Mouse (Mus musculus): ENCODE measurements around the gene Dirc2. TPM values are rescaled to one million over a fixed set of nuclear protein-coding genes. Genes with fewer than 3 reads are reported as not detected.
A peak's percentile ranks its signal among the peaks of the same experiment; 100 is the strongest.

Gene Dirc2
- polyA plus RNA-seq, 1 experiment from 2014 or later, result 29.9 TPM

GRCm38 (mm10) chr16:35787163-35787562 lies 18.0 kb upstream of the Dirc2 start:
- Histone ChIP-seq H3K27ac (replicated peaks) (no peak overlapping the region), H3K36me3 (peaks cover 8% of the 10 kb centered on the region), H3K9me3 (replicated peaks) (no peaks in the 10 kb centered on the region), H3K4me2 (no peak overlapping the region), H3K4me1 (no peaks in the 10 kb centered on the region; the same call in 1 of the 2 replicates), H3K9ac (replicated peaks) (no peak overlapping the region), H3K4me3 (replicated peaks) (no peak overlapping the region), H3K27me3 (replicated peaks) (no peaks in the 10 kb centered on the region)
- WGBS, result 71% methylated on average over 6 of the region's 6 CpGs
- ATAC-seq (ENCODE audit: low FRiP score), result no peak; the same call in 1 of the 2 replicates

DNA sequence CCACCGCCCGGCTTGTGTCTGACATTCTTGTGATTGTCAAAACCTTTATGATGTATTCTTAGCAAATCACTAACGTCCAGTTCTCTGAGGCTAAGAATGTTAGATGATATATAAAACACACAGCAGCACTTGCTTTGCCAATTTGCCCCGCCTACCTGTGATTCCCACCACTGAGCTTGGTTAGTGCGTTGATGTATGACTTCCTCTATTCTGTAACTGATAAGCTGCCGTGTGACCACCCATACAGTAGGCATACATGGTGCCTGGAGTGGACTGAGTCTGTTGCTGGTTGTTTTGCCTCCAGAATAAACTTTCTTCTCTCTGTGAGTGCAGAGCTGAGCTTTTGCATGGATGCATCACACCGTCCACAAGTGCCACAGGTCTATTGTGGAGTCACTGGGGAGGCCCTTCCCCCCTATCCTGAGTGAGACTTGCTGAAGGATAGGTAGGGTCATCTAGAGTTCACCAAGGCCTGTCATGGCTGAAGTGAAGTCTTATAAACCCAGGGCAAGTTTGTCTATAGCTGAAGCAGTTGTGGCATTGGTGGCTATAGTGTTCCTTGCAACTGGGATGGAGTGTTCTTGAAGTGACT lies 15.1 kb upstream of the Dirc2 start:
- H3K27ac ChIP-seq (replicated peaks), result no peak overlapping the region
- no peaks in the 10 kb centered on the region for H3K27me3 ChIP-seq (replicated peaks)
- H3K4me3 ChIP-seq (replicated peaks), result no peak overlapping the region
- 85% methylated on average over 7 of the region's 7 CpGs for WGBS
- no peaks in the 10 kb centered on the region for H3K9me3 ChIP-seq (replicated peaks)
- no peak overlapping the region for H3K4me2 ChIP-seq
- no peaks in the 10 kb centered on the region for H3K36me3 ChIP-seq
- no peak overlapping the region for H3K9ac ChIP-seq (replicated peaks)
- H3K4me1 ChIP-seq, result no peaks in the 10 kb centered on the region; the same call in 1 of the 2 replicates
- no peak for ATAC-seq (ENCODE audit: low FRiP score)

DNA sequence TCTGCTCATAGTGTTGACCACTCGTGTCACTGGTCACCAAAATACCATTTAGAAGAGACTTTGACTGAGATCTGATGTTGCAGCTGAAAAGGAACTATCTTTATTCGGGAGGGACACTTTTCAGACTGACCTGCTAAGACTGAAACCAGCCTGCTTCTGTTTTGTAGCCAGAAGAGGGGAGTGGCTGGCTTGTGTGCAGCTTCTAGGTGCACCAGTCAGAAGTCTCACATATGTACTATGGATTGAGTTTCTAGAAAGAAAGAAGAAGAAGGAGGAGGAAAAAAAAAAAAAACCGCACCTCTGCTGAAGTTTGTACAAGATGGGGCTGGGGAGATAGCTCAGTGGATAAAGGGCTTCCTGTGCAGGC lies 14.0 kb upstream of the Dirc2 start:
- no peaks in the 10 kb centered on the region for H3K9me3 ChIP-seq (replicated peaks)
- ATAC-seq (ENCODE audit: low FRiP score), result no peak
- 92% methylated on average over 3 of the region's 3 CpGs for WGBS
- no peaks in the 10 kb centered on the region for H3K36me3 ChIP-seq
- H3K9ac ChIP-seq (replicated peaks), result no peak overlapping the region
- no peak overlapping the region for H3K4me3 ChIP-seq (replicated peaks)
- H3K4me2 ChIP-seq, result no peak overlapping the region
- no peaks in the 10 kb centered on the region for H3K27me3 ChIP-seq (replicated peaks)
- H3K27ac ChIP-seq (replicated peaks), result no peak overlapping the region
- H3K4me1 ChIP-seq, result no peaks in the 10 kb centered on the region; the same call in 1 of the 2 replicates

DNA sequence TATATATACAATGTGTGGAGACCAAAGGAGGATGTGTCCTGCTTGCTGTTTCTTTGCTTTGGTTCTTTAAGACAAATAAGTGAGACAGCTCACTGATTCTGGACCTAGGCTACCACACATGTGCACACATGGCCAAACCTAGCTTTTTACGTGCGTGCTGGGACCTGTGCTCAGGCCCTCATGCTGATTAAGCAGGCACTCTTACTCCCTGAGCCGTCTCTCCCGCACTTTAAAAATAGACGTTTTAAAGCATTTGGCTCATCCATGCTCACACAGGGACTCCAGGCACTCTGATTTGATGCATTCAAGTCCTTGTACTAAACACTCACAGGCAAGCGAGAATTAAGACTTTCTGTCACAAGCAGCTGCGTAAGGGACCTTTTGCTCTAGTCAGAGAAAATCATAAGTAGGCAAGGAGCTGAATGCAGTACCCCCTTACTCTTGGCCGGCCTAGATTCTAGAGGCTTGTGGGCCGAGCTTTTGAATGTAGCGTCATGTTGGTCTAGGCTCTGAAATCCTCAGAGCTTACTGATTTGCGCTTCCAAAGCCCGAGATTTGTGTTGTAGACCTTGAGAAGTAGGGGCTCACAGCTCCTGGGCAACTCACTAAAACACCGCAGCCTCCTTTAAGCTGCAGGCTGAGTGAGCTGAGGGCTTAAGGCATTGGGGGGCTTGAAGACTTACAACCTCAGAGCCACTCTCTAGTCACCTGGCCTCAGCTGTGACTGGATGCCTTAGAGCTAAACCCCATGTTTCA lies 13.5 kb upstream of the Dirc2 start:
- Histone ChIP-seq H3K27me3 (replicated peaks) (no peaks in the 10 kb centered on the region), H3K9ac (replicated peaks) (no peak overlapping the region), H3K4me3 (replicated peaks) (no peak overlapping the region), H3K9me3 (replicated peaks) (no peaks in the 10 kb centered on the region), H3K4me1 (no peaks in the 10 kb centered on the region; the same call in 1 of the 2 replicates), H3K27ac (replicated peaks) (no peak overlapping the region), H3K36me3 (no peaks in the 10 kb centered on the region), H3K4me2 (no peak overlapping the region)
- ATAC-seq (ENCODE audit: low FRiP score), result no peak
- 76% methylated on average over 13 of the region's 13 CpGs for WGBS

GRCm38 (mm10) chr16:35781651-35782050 lies 12.5 kb upstream of the Dirc2 start:
- 75% methylated on average over 5 of the region's 5 CpGs for WGBS
- H3K4me2 ChIP-seq, result no peak overlapping the region
- ATAC-seq (ENCODE audit: low FRiP score), result no peak

GRCm38 (mm10) chr16:35781096-35781495 lies 11.9 kb upstream of the Dirc2 start:
- Histone ChIP-seq H3K4me1 (no peaks in the 10 kb centered on the region), H3K9ac (replicated peaks) (no peak overlapping the region), H3K4me2 (no peak overlapping the region), H3K27me3 (replicated peaks) (no peaks in the 10 kb centered on the region), H3K27ac (replicated peaks) (no peak overlapping the region), H3K36me3 (no peaks in the 10 kb centered on the region), H3K9me3 (replicated peaks) (no peaks in the 10 kb centered on the region), H3K4me3 (replicated peaks) (no peak overlapping the region)
- ATAC-seq (ENCODE audit: low FRiP score), result no peak
- WGBS, result 91% methylated on average over 9 of the region's 9 CpGs

More at GRCm38 (mm10) chr16:35781651-35782050, 12.5 kb upstream of the Dirc2 start:
- no peaks in the 10 kb centered on the region for H3K36me3 ChIP-seq
- H3K4me3 ChIP-seq (replicated peaks), result no peak overlapping the region
- H3K27me3 ChIP-seq (replicated peaks), result no peaks in the 10 kb centered on the region
- H3K9me3 ChIP-seq (replicated peaks), result no peaks in the 10 kb centered on the region
- H3K4me1 ChIP-seq, result no peaks in the 10 kb centered on the region
- H3K27ac ChIP-seq (replicated peaks), result no peak overlapping the region
- no peak overlapping the region for H3K9ac ChIP-seq (replicated peaks)

DNA sequence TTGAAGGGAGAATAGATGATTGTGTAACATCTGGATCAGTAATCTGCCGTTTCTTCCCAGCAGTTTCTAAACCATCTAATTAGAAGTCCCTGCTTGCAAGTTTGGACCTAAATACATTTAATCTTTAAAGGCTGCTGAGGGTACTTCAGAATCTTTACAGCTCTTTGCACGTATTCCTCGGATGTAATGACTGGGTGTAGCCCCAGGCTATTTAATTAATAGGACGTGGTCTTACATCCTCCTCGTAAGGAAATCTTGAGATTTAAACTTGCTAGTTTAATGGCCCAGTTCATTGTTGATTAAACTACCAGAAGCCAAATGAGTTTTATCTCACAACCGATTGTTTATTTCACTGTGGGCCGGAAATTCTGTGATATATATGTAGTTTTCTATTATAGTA lies 10.5 kb upstream of the Dirc2 start:
- H3K27ac ChIP-seq (replicated peaks), result peak overlapping the region; percentile 4; the same call in 1 of the 2 replicates
- no peak overlapping the region for H3K4me3 ChIP-seq (replicated peaks)
- no peak overlapping the region for H3K4me2 ChIP-seq
- no peaks in the 10 kb centered on the region for H3K9me3 ChIP-seq (replicated peaks)
- H3K27me3 ChIP-seq (replicated peaks), result no peaks in the 10 kb centered on the region
- peak; percentile 62; the same call in 1 of the 2 replicates for ATAC-seq (ENCODE audit: low FRiP score)
- H3K4me1 ChIP-seq, result no peaks in the 10 kb centered on the region
- no peaks in the 10 kb centered on the region for H3K36me3 ChIP-seq
- WGBS, result 49% methylated on average over 7 of the region's 7 CpGs
- no peak overlapping the region for H3K9ac ChIP-seq (replicated peaks)

DNA sequence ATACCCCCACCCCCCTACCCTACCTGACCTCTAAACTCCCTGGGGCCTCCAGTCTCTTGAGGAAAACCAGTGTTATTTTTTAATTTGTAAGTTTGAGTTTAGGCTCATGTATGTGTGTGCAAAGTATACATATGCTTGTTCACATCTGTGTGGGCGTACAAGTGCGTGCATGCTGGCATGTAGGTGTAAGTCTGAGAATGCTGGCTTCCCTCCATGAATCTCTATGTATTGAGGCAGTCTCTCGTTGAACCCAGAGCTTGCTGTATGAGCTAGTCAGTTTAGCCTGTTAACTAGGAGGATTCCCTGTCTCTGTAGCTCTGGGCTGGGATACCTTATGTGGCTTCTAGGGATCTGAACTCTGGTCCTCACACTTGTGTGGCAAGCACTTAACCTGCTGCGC lies 8.6 kb upstream of the Dirc2 start:
- no peaks in the 10 kb centered on the region for H3K27me3 ChIP-seq (replicated peaks)
- 98% methylated on average over 4 of the region's 4 CpGs for WGBS

GRCm38 (mm10) chr16:35776737-35777136 lies 7.6 kb upstream of the Dirc2 start:
- H3K9ac ChIP-seq (replicated peaks), result no peak overlapping the region
- no peak overlapping the region for H3K4me3 ChIP-seq (replicated peaks)
- H3K36me3 ChIP-seq, result no peaks in the 10 kb centered on the region
- no peaks in the 10 kb centered on the region for H3K9me3 ChIP-seq (replicated peaks)
- 95% methylated on average over 7 of the region's 7 CpGs for WGBS
- no peak overlapping the region for H3K27ac ChIP-seq (replicated peaks)
- no peak overlapping the region for H3K4me2 ChIP-seq
- no peak for ATAC-seq (ENCODE audit: low FRiP score)
- peaks cover 3% of the 10 kb centered on the region; the same call in 1 of the 2 replicates for H3K4me1 ChIP-seq
- H3K27me3 ChIP-seq (replicated peaks), result no peaks in the 10 kb centered on the region

More for the DNA sequence above, 8.6 kb upstream of the Dirc2 start:
- H3K36me3 ChIP-seq, result no peaks in the 10 kb centered on the region
- no peak overlapping the region for H3K4me3 ChIP-seq (replicated peaks)
- H3K9me3 ChIP-seq (replicated peaks), result no peaks in the 10 kb centered on the region
- no peak for ATAC-seq (ENCODE audit: low FRiP score)
- H3K9ac ChIP-seq (replicated peaks), result no peak overlapping the region
- no peak overlapping the region for H3K4me2 ChIP-seq
- no peak overlapping the region for H3K27ac ChIP-seq (replicated peaks)
- H3K4me1 ChIP-seq, result no peaks in the 10 kb centered on the region

DNA sequence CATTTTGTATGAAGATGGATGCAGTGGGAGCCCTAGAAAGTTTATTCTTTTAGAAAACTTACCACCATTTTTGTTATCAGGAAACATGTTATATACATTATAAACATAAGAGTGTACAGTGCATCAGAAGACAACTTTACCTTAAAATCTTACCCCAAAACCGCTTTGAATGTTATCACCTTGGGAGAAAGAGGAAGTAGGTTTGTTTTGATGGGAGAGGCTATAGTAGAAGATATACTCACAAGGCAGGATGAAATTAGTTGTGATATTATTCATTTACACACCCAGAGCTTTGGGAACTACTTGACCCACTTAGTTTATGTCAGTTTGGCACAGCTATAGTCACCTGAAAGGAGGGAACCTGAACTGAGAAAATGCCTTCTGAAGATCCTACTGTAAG lies 6.7 kb upstream of the Dirc2 start:
- Histone ChIP-seq H3K27me3 (replicated peaks) (no peaks in the 10 kb centered on the region), H3K27ac (replicated peaks) (no peak overlapping the region), H3K4me1 (peaks cover 12% of the 10 kb centered on the region), H3K4me3 (replicated peaks) (no peak overlapping the region), H3K4me2 (no peak overlapping the region), H3K9ac (replicated peaks) (no peak overlapping the region), H3K9me3 (replicated peaks) (no peaks in the 10 kb centered on the region), H3K36me3 (no peaks in the 10 kb centered on the region)
- WGBS, result 87% methylated on average over 1 of the region's 1 CpGs
- ATAC-seq (ENCODE audit: low FRiP score), result no peak

- no peak for ATAC-seq (ENCODE audit: low FRiP score)
- no peaks in the 10 kb centered on the region for H3K36me3 ChIP-seq
Measured at GRCm38 (mm10) chr16:35772598-35772997, 3.4 kb upstream of the Dirc2 start.

GRCm38 (mm10) chr16:35771606-35772005 lies 2.5 kb upstream of the Dirc2 start:
- 89% methylated on average over 5 of the region's 5 CpGs for WGBS
- Histone ChIP-seq H3K9ac (replicated peaks) (no peak overlapping the region), H3K9me3 (replicated peaks) (no peaks in the 10 kb centered on the region), H3K27ac (replicated peaks) (no peak overlapping the region), H3K36me3 (no peaks in the 10 kb centered on the region), H3K4me3 (replicated peaks) (no peak overlapping the region), H3K4me2 (peak overlapping the region; percentile 92), H3K27me3 (replicated peaks) (no peaks in the 10 kb centered on the region), H3K4me1 (peaks cover 36% of the 10 kb centered on the region)
- ATAC-seq (ENCODE audit: low FRiP score), result no peak

More at GRCm38 (mm10) chr16:35772598-35772997, 3.4 kb upstream of the Dirc2 start:
- Histone ChIP-seq H3K27me3 (replicated peaks) (no peaks in the 10 kb centered on the region), H3K4me1 (peaks cover 31% of the 10 kb centered on the region), H3K9me3 (replicated peaks) (no peaks in the 10 kb centered on the region), H3K9ac (replicated peaks) (no peak overlapping the region), H3K27ac (replicated peaks) (no peak overlapping the region), H3K4me2 (no peak overlapping the region), H3K4me3 (replicated peaks) (no peak overlapping the region)
- WGBS, result 88% methylated on average over 5 of the region's 5 CpGs
